Mouse (Mus musculus): ENCODE data around the gene Psat1.

GRCm38 (mm10) chr19:15923426-15923825 lies 23.7 kb downstream of the Psat1 start:
- no peak for TF ChIP-seq CTCF (IDR thresholded peaks at IDR 0.05; ENCODE audit: low read depth)
- TF ChIP-seq EP300 (IDR thresholded peaks at IDR 0.05; ENCODE audit: low read depth) = no peak
